Mouse (Mus musculus) kidney, postnatal 36 days (tissue): ENCODE data around the gene Cadps.

ENCODE experiments used
- DNase-seq, 2 experiments: peaks; one replicate each; pipeline ENCODE4 v3.0.0; 2021 to 2022; ENCODE audit warnings: mixed read lengths in 2 of 2

Cadps gene

GRCm38 (mm10) chr14:12722452-12723194, 100.3 kb downstream of the Cadps start:
- no peak for DNase-seq

- DNase-seq: no peak
Observed at GRCm38 (mm10) chr14:12718766-12719165, 104.1 kb downstream of the Cadps start.

- no peak for DNase-seq
Observed at GRCm38 (mm10) chr14:12715906-12716659, 106.8 kb downstream of the Cadps start.

- no peak for DNase-seq
Observed at GRCm38 (mm10) chr14:12707395-12707794, 115.5 kb downstream of the Cadps start.

- no peak for DNase-seq
Observed at GRCm38 (mm10) chr14:12704461-12704860, 118.4 kb downstream of the Cadps start.

GRCm38 (mm10) chr14:12690201-12690600, 132.7 kb downstream of the Cadps start:
- DNase-seq: no peak

- DNase-seq: no peak
Observed at GRCm38 (mm10) chr14:12685015-12685414, 137.9 kb downstream of the Cadps start.

GRCm38 (mm10) chr14:12680819-12681638, 141.8 kb downstream of the Cadps start:
- no peak for DNase-seq

- no peak for DNase-seq
Observed at GRCm38 (mm10) chr14:12661430-12661829, 161.4 kb downstream of the Cadps start.

GRCm38 (mm10) chr14:12657351-12657750, 165.5 kb downstream of the Cadps start:
- DNase-seq: no peak

- DNase-seq: no peak
Observed at GRCm38 (mm10) chr14:12642868-12643512, 179.9 kb downstream of the Cadps start.

- no peak for DNase-seq
Observed at GRCm38 (mm10) chr14:12638762-12639161, 184.1 kb downstream of the Cadps start.

- DNase-seq: no peak
Observed at GRCm38 (mm10) chr14:12637121-12637754, 185.6 kb downstream of the Cadps start.

- DNase-seq: peak in 1 of 2 experiments; percentile 23
Observed at GRCm38 (mm10) chr14:12624256-12625130, 198.4 kb downstream of the Cadps start.

GRCm38 (mm10) chr14:12607025-12607424, 215.9 kb downstream of the Cadps start:
- DNase-seq: no peak

- DNase-seq: no peak
Observed at GRCm38 (mm10) chr14:12606202-12606601, 216.7 kb downstream of the Cadps start.

- DNase-seq: no peak
Observed at GRCm38 (mm10) chr14:12602080-12602479, 220.8 kb downstream of the Cadps start.

GRCm38 (mm10) chr14:12595326-12595725, 227.6 kb downstream of the Cadps start:
- DNase-seq: no peak

GRCm38 (mm10) chr14:12592472-12593075, 230.3 kb downstream of the Cadps start:
- no peak for DNase-seq

GRCm38 (mm10) chr14:12591829-12592228, 231.1 kb downstream of the Cadps start:
- no peak for DNase-seq

GRCm38 (mm10) chr14:12583536-12583935, 239.3 kb downstream of the Cadps start:
- no peak for DNase-seq
